Mouse (Mus musculus): ENCODE results near the gene Agps. TPM values are rescaled to one million over a fixed set of nuclear protein-coding genes. Genes with fewer than 3 reads are reported as not detected.

Gene Agps
- 100 to 1,000 TPM in 1 of 2 experiments, 10 to 100 TPM in 1; 90.8 to 107 TPM for total RNA-seq (2023)

GRCm38 (mm10) chr2:75831881-75832633 lies at the start of gene Agps:
Gene Agps (plus strand): TSS chr2:75832177.

GRCm38 (mm10) chr2:75938117-75939063 lies 106.4 kb downstream of the Agps start, which contains the start of gene Ttc30b:
Gene Ttc30b (minus strand): TSS chr2:75938585.

DNA sequence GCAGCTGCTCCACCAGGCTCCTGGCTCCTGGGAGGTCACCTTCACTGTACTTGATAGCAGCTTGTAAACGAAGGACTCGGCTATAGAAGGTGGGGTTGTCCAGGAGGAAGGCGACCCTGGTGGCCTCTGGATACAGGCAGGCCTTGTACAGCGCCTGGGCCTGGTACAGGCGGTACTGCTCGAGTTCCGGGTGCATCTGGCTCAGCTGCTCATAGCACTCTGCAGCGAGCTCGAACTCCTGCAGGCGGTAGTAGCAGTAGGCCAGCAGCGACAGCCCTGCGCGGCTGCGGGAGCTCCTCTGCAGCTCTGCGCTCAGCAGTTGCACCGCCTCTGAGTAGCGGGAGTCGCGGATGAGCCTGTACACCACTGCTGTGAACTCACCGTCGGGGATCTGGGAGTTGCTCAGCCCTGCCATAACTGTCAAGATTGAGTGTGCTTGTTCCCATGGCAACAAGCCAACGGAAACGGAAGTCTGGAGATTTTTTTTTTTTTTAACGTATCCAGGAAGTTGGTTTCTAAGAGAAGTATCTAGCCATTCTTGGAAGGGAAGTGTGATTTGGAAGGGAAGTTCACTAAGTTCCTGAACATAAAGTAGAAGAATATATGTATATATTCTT lies 145.9 kb downstream of the Agps start, which contains the start of gene Ttc30a2:
Gene Ttc30a2 (minus strand): TSS at position 419 of the 617 bp plus-strand sequence.

Other genes with a start within 250 kb of the Agps start
- gene Hnrnpa3, start 172.9 kb upstream of the Agps start, total RNA-seq (2023) = 100 to 1,000 TPM; 345 to 407 TPM
- gene Nfe2l2, start 127.5 kb upstream of the Agps start, total RNA-seq (2023) = 100 to 1,000 TPM; 142 to 146 TPM
- gene Ttc30b, start 106.4 kb downstream of the Agps start, total RNA-seq (2023) = 1 to 10 TPM; 2.1 to 2.6 TPM
- gene Ttc30a2, start 146.0 kb downstream of the Agps start, total RNA-seq (2023) = 1 to 10 TPM in 1 of 2 experiments, under 1 TPM in 1; 0.46 to 1.1 TPM
- 1 to 10 TPM in 1 of 2 experiments, under 1 TPM in 1; 0.99 to 1.4 TPM for gene Ttc30a1, start 149.8 kb downstream of the Agps start, total RNA-seq (2023)

Measured in neutrophil, adult 59 days (primary cell).